Mouse (Mus musculus) spleen, postnatal 10 days (tissue): Measurements from ENCODE around the gene Ubtd1.
"Not testable (repeated sequence)": the region's sequence is repeated elsewhere in the genome, so short reads cannot be mapped to it uniquely, and the experiment has no call there.

Experiments used
- DNase-seq, 2 experiments: peaks; one replicate each; pipeline ENCODE4 v3.0.0; 2021 to 2022; ENCODE audit warnings: low spot score in 2 of 2

The Ubtd1 gene

GRCm38 (mm10) chr19:42061443-42061842, 79.9 kb downstream of the Ubtd1 start:
- no peak for DNase-seq

- DNase-seq = no peak
Measured at GRCm38 (mm10) chr19:42068441-42069240, 87.1 kb downstream of the Ubtd1 start.

- DNase-seq = no peak
Measured at GRCm38 (mm10) chr19:42069241-42069525, 87.6 kb downstream of the Ubtd1 start.

- DNase-seq = no peak
Measured at GRCm38 (mm10) chr19:42071221-42071620, 89.7 kb downstream of the Ubtd1 start.

GRCm38 (mm10) chr19:42071886-42072608, 90.5 kb downstream of the Ubtd1 start:
- no peak for DNase-seq

GRCm38 (mm10) chr19:42072802-42073201, 91.2 kb downstream of the Ubtd1 start:
- no peak for DNase-seq

- DNase-seq = no peak
Measured at GRCm38 (mm10) chr19:42075051-42075450, 93.5 kb downstream of the Ubtd1 start.

- no peak for DNase-seq
Measured at GRCm38 (mm10) chr19:42075992-42076391, 94.4 kb downstream of the Ubtd1 start.

- DNase-seq = no peak
Measured at GRCm38 (mm10) chr19:42078566-42078965, 97.0 kb downstream of the Ubtd1 start.

GRCm38 (mm10) chr19:42079006-42079405, 97.4 kb downstream of the Ubtd1 start:
- no peak for DNase-seq

GRCm38 (mm10) chr19:42079950-42080349, 98.4 kb downstream of the Ubtd1 start:
- no peak for DNase-seq

- DNase-seq = no peak
Measured at GRCm38 (mm10) chr19:42080469-42080868, 98.9 kb downstream of the Ubtd1 start.

GRCm38 (mm10) chr19:42081613-42082012, 100.0 kb downstream of the Ubtd1 start:
- not testable (repeated sequence) for DNase-seq
